Mouse (Mus musculus): ENCODE measurements around the gene Astn2.

- TF ChIP-seq CTCF (IDR thresholded peaks at IDR 0.05; ENCODE audit: low read depth, low read length) (no peak), POLR2A (IDR thresholded peaks at IDR 0.05; ENCODE audit: borderline replicate concordance, low read depth, low read length) (no peak)
Observed at GRCm38 (mm10) chr4:65354580-65354979, 1049.8 kb downstream of the Astn2 start.
